Mouse (Mus musculus) heart, postnatal 0 days (tissue): ENCODE measurements around the gene Fam174b. TPM values are rescaled to one million over a fixed set of nuclear protein-coding genes. Genes with fewer than 3 reads are reported as not detected.

Source experiments
- ATAC-seq: fragments of 200-750 bp; cut with Nextera tagmentation; 2 replicates; pipeline ENCODE4 v1.8.0; 2017; ENCODE audit warnings: low read depth, moderate number of reproducible peaks, moderate library complexity; ENCODE audit not compliant: insufficient read depth
- DNase-seq: peaks from one replicate; pipeline ENCODE4 v3.0.0-alpha.2; 2016; ENCODE audit warnings: low spot score
- H3K27ac ChIP-seq: fragments of 300-500 bp; sonication (generic); 2 replicates; pipeline ENCODE4 v1.5.1; 2014; ENCODE audit warnings: low read depth, mild to moderate bottlenecking
- H3K27me3 ChIP-seq: fragments of 300-500 bp; sonication (generic); 2 replicates; pipeline ENCODE4 v1.6.1; 2014; ENCODE audit warnings: low read length, mixed read lengths; ENCODE audit not compliant: control insufficient read depth, insufficient read depth
- H3K36me3 ChIP-seq: fragments of 300-500 bp; sonication (generic); replicated peaks from 2 replicates; pipeline ENCODE4 v1.6.1; 2014; ENCODE audit warnings: low read length, mixed read lengths; ENCODE audit not compliant: control insufficient read depth, insufficient read depth
- H3K4me1 ChIP-seq: fragments of 300-500 bp; sonication (generic); 2 replicates; pipeline ENCODE4 v1.6.1; 2014; ENCODE audit warnings: antibody characterized with exemption; ENCODE audit not compliant: control insufficient read depth, insufficient read depth
- H3K4me2 ChIP-seq: fragments of 300-500 bp; sonication (generic); 2 replicates; pipeline ENCODE4 v1.6.1; 2014; ENCODE audit warnings: low read depth, mild to moderate bottlenecking, low read length, moderate library complexity
- H3K4me3 ChIP-seq: fragments of 300-500 bp; sonication (generic); 2 replicates; pipeline ENCODE4 v1.5.1; 2014; ENCODE audit warnings: low read depth, low read length
- H3K9ac ChIP-seq: fragments of 300-500 bp; sonication (generic); replicated peaks from 2 replicates; pipeline ENCODE4 v1.6.1; 2014; ENCODE audit warnings: low read depth, low read length, mixed read lengths
- H3K9me3 ChIP-seq: fragments of 300-500 bp; sonication (generic); replicated peaks from 2 replicates; pipeline ENCODE4 v1.6.1; 2016; ENCODE audit warnings: low read length; ENCODE audit not compliant: control insufficient read depth
- CTCF ChIP-seq: IDR thresholded peaks from 2 replicates; pipeline ENCODE4 v1.5.1; 2016; ENCODE audit warnings: antibody characterized with exemption, control low read depth, low read depth
- EP300 ChIP-seq: IDR thresholded peaks from 2 replicates; pipeline ENCODE4 v1.6.1; 2016; ENCODE audit warnings: antibody characterized with exemption, low read depth
- WGBS: fragments of 180-500 bp; shearing (Covaris S2); extraction: QIAGEN DNeasy Blood & Tissue Kit; methylation state at CpG from one replicate; pipeline ENCODE4 v1.1.7; 2014; 5-methylcytosine and 5-hydroxymethylcytosine counted together
- polyA plus RNA-seq: library from polyadenylated mRNA; unstranded; fragments of >200 nt; fragmentation: Nextera tagmentation; extraction: Ambion mirVana; gene quantifications from 2 replicates; pipeline ENCODE4 v1.2.1, GENCODE M21; 2015
- total RNA-seq: library from RNA; depleted of rRNA; stranded (reverse); fragments of >200 nt; gene quantifications from 2 replicates; pipeline ENCODE4 v1.2.3, GENCODE M21; 2014; ENCODE audit warnings: low replicate concordance

The Fam174b gene
- total and polyA plus RNA-seq, 2 experiments from 2014 or later, result 72.9 to 94.7 TPM

DNA sequence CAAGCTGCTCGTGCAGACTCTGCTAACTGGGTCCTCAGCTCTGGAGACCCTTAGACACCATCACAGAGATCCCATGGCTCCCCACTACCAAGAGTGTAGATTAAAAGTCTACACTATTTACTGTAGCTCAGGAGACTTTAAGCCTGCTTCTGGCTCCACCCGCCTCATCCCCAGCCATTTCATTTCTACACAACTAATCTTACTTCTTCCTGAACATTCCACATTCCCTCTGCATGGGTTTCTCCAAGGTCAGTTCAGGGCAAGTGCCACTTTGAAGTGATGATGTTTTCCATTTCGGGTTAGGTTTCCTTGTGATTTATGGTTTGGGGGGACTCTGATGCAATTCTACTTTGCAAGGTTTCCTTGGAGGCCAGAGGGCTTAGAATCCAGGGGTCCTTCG is 52.1 kb downstream of the Fam174b start:
- Histone ChIP-seq H3K9ac (no peak overlapping the region), H3K27ac (no peak overlapping the region), H3K9me3 (no peaks in the 10 kb centered on the region), H3K4me1 (peaks cover 13% of the 10 kb centered on the region; the same call in 1 of the 2 replicates), H3K4me2 (no peak overlapping the region), H3K4me3 (no peak overlapping the region), H3K36me3 (no peaks in the 10 kb centered on the region), H3K27me3 (no peaks in the 10 kb centered on the region)
- DNase-seq (no peak), ATAC-seq (no peak)
- 71% methylated on average over 4 of the region's 4 CpGs for WGBS
- no peak for TF ChIP-seq EP300
- TF ChIP-seq CTCF, result no peak

DNA sequence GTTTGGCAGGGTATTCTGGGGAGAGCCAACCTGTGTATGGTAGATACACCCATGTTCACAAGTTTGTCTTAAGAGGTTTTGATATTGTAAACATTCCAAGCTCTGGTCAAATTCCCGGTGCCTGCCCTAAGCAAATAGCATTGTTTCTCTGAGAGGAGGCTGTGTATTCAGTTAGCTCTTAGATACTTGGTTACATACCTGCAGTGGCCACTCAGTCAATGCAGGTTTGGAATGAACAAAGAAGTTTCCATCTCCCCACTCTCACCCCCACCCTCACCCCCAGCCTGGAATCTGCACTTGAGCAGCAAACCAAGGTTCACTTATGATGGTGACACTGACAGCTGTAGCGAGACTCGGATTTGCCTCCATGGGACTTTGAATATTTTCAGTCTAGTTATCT is 52.5 kb downstream of the Fam174b start:
- Histone ChIP-seq H3K27me3 (no peaks in the 10 kb centered on the region), H3K9me3 (no peaks in the 10 kb centered on the region), H3K36me3 (no peaks in the 10 kb centered on the region), H3K9ac (no peak overlapping the region), H3K4me2 (no peak overlapping the region), H3K4me1 (peaks cover 10% of the 10 kb centered on the region; the same call in 1 of the 2 replicates), H3K4me3 (no peak overlapping the region), H3K27ac (no peak overlapping the region)
- DNase-seq (no peak), ATAC-seq (no peak)
- TF ChIP-seq EP300 (no peak), CTCF (no peak)
- WGBS, result 70% methylated on average over 3 of the region's 3 CpGs

DNA sequence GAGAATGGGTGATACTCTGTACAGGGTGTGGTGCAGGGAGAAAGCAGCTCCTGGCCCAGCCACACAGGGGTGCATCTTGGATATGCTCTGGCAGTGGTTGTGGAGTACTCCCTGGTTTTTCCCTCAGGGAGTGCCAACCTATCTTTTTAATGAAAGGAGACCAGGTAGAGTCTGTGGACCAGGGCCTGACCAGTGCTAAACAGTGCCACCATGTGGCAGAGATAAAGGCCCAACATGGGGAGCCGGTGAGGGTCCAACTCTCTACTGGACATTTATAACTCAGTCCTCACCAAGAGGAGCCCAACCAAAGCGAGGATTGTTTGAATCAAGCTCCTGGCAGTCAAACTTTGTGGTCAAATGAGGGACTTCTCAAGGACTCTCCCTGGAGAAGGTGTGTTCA is 69.2 kb downstream of the Fam174b start:
- TF ChIP-seq CTCF (peak; percentile 65), EP300 (no peak)
- H3K27me3 ChIP-seq, result no peaks in the 10 kb centered on the region
- peak; percentile 52 for DNase-seq

DNA sequence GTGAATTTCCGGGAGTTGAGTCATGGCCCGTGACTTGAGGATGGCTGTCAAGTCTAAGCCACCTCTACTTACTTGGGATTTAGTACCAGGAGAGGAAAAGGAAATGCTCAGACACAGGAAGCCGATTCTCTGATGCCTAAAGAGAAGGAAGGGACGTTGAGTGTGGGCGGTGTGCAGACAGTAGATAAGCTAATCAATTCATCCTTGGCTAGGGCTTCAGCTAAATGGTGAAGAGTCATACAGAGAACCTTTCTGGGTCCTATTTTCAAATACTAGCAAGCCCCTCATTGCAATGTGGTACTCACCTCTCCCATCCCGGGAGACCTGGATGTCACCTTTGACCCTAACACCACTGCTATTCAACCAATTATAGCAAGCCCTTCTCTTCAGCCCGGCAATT is 71.3 kb downstream of the Fam174b start:
- H3K27me3 ChIP-seq, result no peaks in the 10 kb centered on the region
- H3K9ac ChIP-seq, result no peak overlapping the region
- H3K4me2 ChIP-seq, result no peak overlapping the region
- no peak overlapping the region for H3K4me3 ChIP-seq
- H3K27ac ChIP-seq, result no peak overlapping the region
- TF ChIP-seq EP300 (no peak), CTCF (no peak)
- H3K9me3 ChIP-seq, result no peaks in the 10 kb centered on the region
- no peak for DNase-seq
- no peak for ATAC-seq
- H3K4me1 ChIP-seq, result no peaks in the 10 kb centered on the region
- 70% methylated on average over 7 of the region's 7 CpGs for WGBS
- no peaks in the 10 kb centered on the region for H3K36me3 ChIP-seq

More for the DNA sequence above, 69.2 kb downstream of the Fam174b start:
- no peak overlapping the region for H3K9ac ChIP-seq
- no peak overlapping the region for H3K4me2 ChIP-seq
- WGBS, result 51% methylated on average over 2 of the region's 2 CpGs
- H3K4me3 ChIP-seq, result no peak overlapping the region
- H3K27ac ChIP-seq, result no peak overlapping the region
- no peak for ATAC-seq
- no peaks in the 10 kb centered on the region for H3K9me3 ChIP-seq
- H3K4me1 ChIP-seq, result no peaks in the 10 kb centered on the region
- H3K36me3 ChIP-seq, result no peaks in the 10 kb centered on the region

DNA sequence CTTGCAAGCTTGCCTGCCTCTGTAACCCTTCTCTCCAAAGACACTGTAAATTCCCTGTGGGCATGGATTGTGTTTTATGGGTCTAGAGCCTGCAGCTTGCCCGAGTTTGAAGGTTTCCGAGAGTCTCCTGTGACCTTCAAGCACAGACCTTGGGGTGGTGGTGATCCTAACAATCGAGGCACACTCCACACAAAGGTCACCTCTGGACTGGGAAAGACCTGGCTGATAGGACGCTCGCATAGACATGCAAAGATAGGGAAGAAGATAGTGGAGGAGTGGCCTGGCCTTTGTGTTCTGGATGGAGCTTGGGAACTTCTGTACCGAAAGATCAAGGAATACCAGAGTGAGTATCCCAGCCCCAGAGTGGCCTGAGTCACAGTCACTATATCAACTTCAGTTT is 72.1 kb downstream of the Fam174b start:
- no peaks in the 10 kb centered on the region for H3K4me1 ChIP-seq
- no peaks in the 10 kb centered on the region for H3K36me3 ChIP-seq
- DNase-seq, result no peak
- H3K9ac ChIP-seq, result no peak overlapping the region
- H3K9me3 ChIP-seq, result no peaks in the 10 kb centered on the region
- TF ChIP-seq EP300 (no peak), CTCF (no peak)
- H3K27ac ChIP-seq, result no peak overlapping the region
- 60% methylated on average over 6 of the region's 6 CpGs for WGBS
- H3K27me3 ChIP-seq, result no peaks in the 10 kb centered on the region
- no peak for ATAC-seq
- no peak overlapping the region for H3K4me2 ChIP-seq
- no peak overlapping the region for H3K4me3 ChIP-seq

DNA sequence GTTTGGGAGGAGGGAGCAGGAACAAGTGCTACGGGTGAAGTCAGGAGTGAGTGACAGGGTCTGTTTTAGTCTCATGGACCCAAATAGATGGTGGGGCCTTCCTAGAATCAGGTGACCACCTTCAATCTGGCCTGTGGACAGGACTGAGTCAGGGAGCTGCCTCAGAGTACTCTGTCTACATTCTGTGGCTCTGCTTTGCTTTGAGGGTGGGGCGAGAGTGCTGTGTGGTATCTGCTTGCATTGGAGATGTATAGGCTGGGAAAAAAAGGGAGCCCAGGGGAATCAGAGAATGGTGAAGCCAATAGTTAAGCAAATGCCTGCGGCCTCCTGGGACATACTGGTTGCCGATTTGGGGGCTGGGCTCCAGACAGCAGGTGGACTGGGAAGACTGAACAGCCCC is 73.8 kb downstream of the Fam174b start:
- no peak for ATAC-seq
- no peaks in the 10 kb centered on the region for H3K4me1 ChIP-seq
- H3K36me3 ChIP-seq, result no peaks in the 10 kb centered on the region
- 68% methylated on average over 4 of the region's 4 CpGs for WGBS
- no peaks in the 10 kb centered on the region for H3K27me3 ChIP-seq
- no peak overlapping the region for H3K9ac ChIP-seq
- H3K27ac ChIP-seq, result no peak overlapping the region
- H3K4me3 ChIP-seq, result no peak overlapping the region
- no peak for DNase-seq
- TF ChIP-seq CTCF (no peak), EP300 (no peak)
- no peaks in the 10 kb centered on the region for H3K9me3 ChIP-seq
- no peak overlapping the region for H3K4me2 ChIP-seq
